Mouse (Mus musculus) frontal cortex, postnatal 36 days (tissue): ENCODE data around the gene Tead1.

Experiments used
- DNase-seq, 2 experiments: peaks; one replicate each; pipeline ENCODE4 v3.0.0; 2022; ENCODE audit warnings: low spot score in 2 of 2

The Tead1 gene

GRCm38 (mm10) chr7:112813731-112814306, 134.7 kb downstream of the Tead1 start:
- DNase-seq = no peak

- DNase-seq = no peak
Observed at GRCm38 (mm10) chr7:112816016-112816415, 136.9 kb downstream of the Tead1 start.

- no peak for DNase-seq
Observed at GRCm38 (mm10) chr7:112819833-112820232, 140.7 kb downstream of the Tead1 start.

- no peak for DNase-seq
Observed at GRCm38 (mm10) chr7:112822879-112823278, 143.8 kb downstream of the Tead1 start.

- peak in 1 of 2 experiments; percentile 32 for DNase-seq
Observed at GRCm38 (mm10) chr7:112823621-112824020, 144.5 kb downstream of the Tead1 start.

GRCm38 (mm10) chr7:112825339-112825781, 146.2 kb downstream of the Tead1 start:
- DNase-seq = no peak

GRCm38 (mm10) chr7:112826114-112826911, 147.2 kb downstream of the Tead1 start:
- peak; percentile 46 to 59 for DNase-seq

GRCm38 (mm10) chr7:112828016-112828695, 149.0 kb downstream of the Tead1 start:
- no peak for DNase-seq

GRCm38 (mm10) chr7:112828696-112829022, 149.5 kb downstream of the Tead1 start:
- no peak for DNase-seq

- DNase-seq = no peak
Observed at GRCm38 (mm10) chr7:112830946-112831345, 151.8 kb downstream of the Tead1 start.

GRCm38 (mm10) chr7:112831446-112831845, 152.3 kb downstream of the Tead1 start:
- DNase-seq = no peak

- no peak for DNase-seq
Observed at GRCm38 (mm10) chr7:112833132-112833531, 154.0 kb downstream of the Tead1 start.

GRCm38 (mm10) chr7:112836076-112836475, 157.0 kb downstream of the Tead1 start:
- DNase-seq = no peak

- no peak for DNase-seq
Observed at GRCm38 (mm10) chr7:112838131-112838530, 159.0 kb downstream of the Tead1 start.

- DNase-seq = no peak
Observed at GRCm38 (mm10) chr7:112840351-112840750, 161.2 kb downstream of the Tead1 start.

- peak; percentile 31 to 44 for DNase-seq
Observed at GRCm38 (mm10) chr7:112840890-112841289, 161.8 kb downstream of the Tead1 start.

- no peak for DNase-seq
Observed at GRCm38 (mm10) chr7:112841484-112841883, 162.4 kb downstream of the Tead1 start.

- DNase-seq = peak; percentile 30 to 49
Observed at GRCm38 (mm10) chr7:112841886-112842285, 162.8 kb downstream of the Tead1 start.

- no peak for DNase-seq
Observed at GRCm38 (mm10) chr7:112851281-112851744, 172.2 kb downstream of the Tead1 start.

GRCm38 (mm10) chr7:112852149-112852839, 173.2 kb downstream of the Tead1 start:
- no peak for DNase-seq

GRCm38 (mm10) chr7:112853857-112854256, 174.7 kb downstream of the Tead1 start:
- DNase-seq = no peak

- DNase-seq = no peak
Observed at GRCm38 (mm10) chr7:112854516-112854915, 175.4 kb downstream of the Tead1 start.
